Comparison of ENCODE assay signal across 7 mouse cellular contexts in genomic region chr7:63671904-63672303, GRCm38 (mm10).
DNase-seq lines count a peak whose midpoint lies in the region; ATAC-seq lines count a peak whose summit lies in the region.

No protein-coding gene starts in this region.

- H3K9me3 ChIP-seq in forebrain, embryonic 15.5 days = no peaks in the 10 kb centered on the region
- H3K9me3 ChIP-seq in hindbrain, embryonic 15.5 days = no peaks in the 10 kb centered on the region

- H3K4me2 ChIP-seq in forebrain, embryonic 15.5 days (replicated peaks) = no peak overlapping the region
- H3K4me2 ChIP-seq in hindbrain, embryonic 15.5 days = no peak overlapping the region

- H3K27ac ChIP-seq in forebrain, embryonic 15.5 days (replicated peaks) = no peak overlapping the region
- no peak overlapping the region for H3K27ac ChIP-seq in hindbrain, embryonic 15.5 days (replicated peaks)

- no peak overlapping the region for H3K4me3 ChIP-seq in forebrain, embryonic 15.5 days
- no peak overlapping the region for H3K4me3 ChIP-seq in hindbrain, embryonic 15.5 days

- no peak overlapping the region for H3K9ac ChIP-seq in forebrain, embryonic 15.5 days (replicated peaks)
- no peak overlapping the region for H3K9ac ChIP-seq in hindbrain, embryonic 15.5 days

- H3K27me3 ChIP-seq in forebrain, embryonic 15.5 days = no peaks in the 10 kb centered on the region
- no peaks in the 10 kb centered on the region for H3K27me3 ChIP-seq in hindbrain, embryonic 15.5 days

- peaks cover 17% of the 10 kb centered on the region for H3K4me1 ChIP-seq in forebrain, embryonic 15.5 days
- H3K4me1 ChIP-seq in hindbrain, embryonic 15.5 days (replicated peaks) = peaks cover 27% of the 10 kb centered on the region

- 16% methylated on average over 3 of the region's 3 CpGs for WGBS in forebrain, embryonic 15.5 days
- 14% methylated on average over 3 of the region's 3 CpGs for WGBS in hindbrain, embryonic 15.5 days

- H3K36me3 ChIP-seq in forebrain, embryonic 15.5 days = no peaks in the 10 kb centered on the region
- H3K36me3 ChIP-seq in hindbrain, embryonic 15.5 days = no peaks in the 10 kb centered on the region

- peak; percentile 85 for ATAC-seq in forebrain, embryonic 15.5 days (replicated peaks)
- ATAC-seq in hindbrain, embryonic 15.5 days (ENCODE audit: low FRiP score, low read depth) = peak; percentile 74
- peak; percentile 57; the same call in 1 of the 2 replicates for ATAC-seq in megakaryocyte, adult 5-6 weeks (ENCODE audit: poor library complexity, severe bottlenecking)

- peak; percentile 74 for DNase-seq in NIH3T3 (ENCODE audit: low read depth)
- DNase-seq in c-Kit-positive CD71-positive TER-119-negative erythroid progenitor cells, embryonic 14.5 days (ENCODE audit: low read depth) = peak; percentile 3
- peak; percentile 52 to 70 for DNase-seq in layer of hippocampus, postnatal 25 days (ENCODE audit: extremely low spot score in 1 of 2, low spot score in 1 of 2)
- peak; percentile 82 to 85 for DNase-seq in right cerebral cortex, postnatal 36 days (ENCODE audit: low spot score in 2 of 2)

Comparison
In these comparisons a context has a peak if more than half of its experiments do, and no peak if none do; other contexts are left out.
1. DNase-seq: peak in every context shown above with its lines; median percentile 84 in right cerebral cortex, postnatal 36 days; 74 in NIH3T3; 61 in layer of hippocampus, postnatal 25 days; 3 in c-Kit-positive CD71-positive TER-119-negative erythroid progenitor cells, embryonic 14.5 days.